Mouse (Mus musculus): Measurements from ENCODE around the gene Fam83e. TPM values are rescaled to one million over a fixed set of nuclear protein-coding genes. Genes with fewer than 3 reads are reported as not detected.

Gene Fam83e
- polyA plus RNA-seq, 1 experiment from 2014 or later, result 1.4 TPM

DNA sequence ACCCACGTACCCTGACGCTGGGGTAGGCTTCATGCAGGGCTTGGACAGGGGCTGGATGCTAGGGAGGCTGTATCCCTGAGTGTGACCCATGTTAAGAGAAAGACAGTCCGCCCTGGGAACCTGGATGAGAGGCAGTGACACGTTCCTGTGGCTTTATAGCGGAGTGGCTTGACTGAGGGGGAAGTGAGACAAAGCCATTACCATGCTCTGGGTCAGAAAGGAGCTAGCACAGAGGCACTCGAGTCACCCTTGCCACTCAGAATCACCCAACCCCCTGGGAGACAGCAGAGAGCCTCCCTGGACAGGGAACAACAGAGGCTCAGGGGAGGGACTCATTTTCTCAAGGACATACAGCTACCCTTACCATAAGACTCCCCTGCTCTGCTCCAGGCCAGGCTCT is 31.9 kb upstream of the Fam83e start:
- WGBS, result 56% methylated on average over 6 of the region's 6 CpGs

GRCm38 (mm10) chr7:45689800-45690199 is 31.2 kb upstream of the Fam83e start:
- no peak overlapping the region for H3K9ac ChIP-seq
- ATAC-seq (ENCODE audit: insufficient number of reproducible peaks, insufficient read depth, low FRiP score, low TSS enrichment, low read depth), result no peak
- no peaks in the 10 kb centered on the region for H3K27me3 ChIP-seq
- no peaks in the 10 kb centered on the region for H3K36me3 ChIP-seq
- peaks cover 32% of the 10 kb centered on the region for H3K4me1 ChIP-seq
- no peaks in the 10 kb centered on the region for H3K9me3 ChIP-seq
- no peak overlapping the region for H3K4me3 ChIP-seq
- 76% methylated on average over 11 of the region's 11 CpGs for WGBS
- no peak overlapping the region for H3K27ac ChIP-seq
- no peak overlapping the region for H3K4me2 ChIP-seq

More for the DNA sequence above, 31.9 kb upstream of the Fam83e start:
- no peaks in the 10 kb centered on the region for H3K9me3 ChIP-seq
- no peaks in the 10 kb centered on the region for H3K36me3 ChIP-seq
- H3K4me1 ChIP-seq, result peaks cover 32% of the 10 kb centered on the region
- no peak overlapping the region for H3K9ac ChIP-seq
- no peak overlapping the region for H3K27ac ChIP-seq
- no peak for ATAC-seq (ENCODE audit: insufficient number of reproducible peaks, insufficient read depth, low FRiP score, low TSS enrichment, low read depth)
- H3K27me3 ChIP-seq, result no peaks in the 10 kb centered on the region
- H3K4me2 ChIP-seq, result no peak overlapping the region
- no peak overlapping the region for H3K4me3 ChIP-seq

DNA sequence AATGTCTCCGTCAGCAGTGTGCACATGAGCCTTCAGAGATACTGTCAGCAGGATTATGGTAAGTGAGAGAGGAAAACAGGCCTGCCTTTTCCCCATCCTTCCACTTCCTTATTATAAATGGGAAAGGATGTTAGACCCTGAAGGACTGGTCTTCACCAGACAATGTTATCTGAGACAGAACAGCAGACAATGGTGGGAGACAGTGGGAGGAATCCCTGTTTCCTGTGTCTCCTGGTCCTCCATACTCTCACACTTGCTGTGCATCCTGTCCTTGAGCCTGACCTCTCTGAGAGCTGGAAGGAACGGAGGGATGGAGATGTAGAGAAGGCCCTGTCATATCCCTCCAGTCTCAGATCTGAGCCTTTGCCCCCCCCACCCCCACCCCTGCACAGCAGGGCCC is 28.6 kb upstream of the Fam83e start:
- peaks cover 17% of the 10 kb centered on the region for H3K4me1 ChIP-seq
- H3K4me3 ChIP-seq, result no peak overlapping the region
- H3K9ac ChIP-seq, result no peak overlapping the region
- no peak for ATAC-seq (ENCODE audit: insufficient number of reproducible peaks, insufficient read depth, low FRiP score, low TSS enrichment, low read depth)
- H3K4me2 ChIP-seq, result no peak overlapping the region
- no peaks in the 10 kb centered on the region for H3K36me3 ChIP-seq
- no peaks in the 10 kb centered on the region for H3K9me3 ChIP-seq
- WGBS, result 74% methylated on average over 2 of the region's 2 CpGs
- no peaks in the 10 kb centered on the region for H3K27me3 ChIP-seq
- no peak overlapping the region for H3K27ac ChIP-seq

DNA sequence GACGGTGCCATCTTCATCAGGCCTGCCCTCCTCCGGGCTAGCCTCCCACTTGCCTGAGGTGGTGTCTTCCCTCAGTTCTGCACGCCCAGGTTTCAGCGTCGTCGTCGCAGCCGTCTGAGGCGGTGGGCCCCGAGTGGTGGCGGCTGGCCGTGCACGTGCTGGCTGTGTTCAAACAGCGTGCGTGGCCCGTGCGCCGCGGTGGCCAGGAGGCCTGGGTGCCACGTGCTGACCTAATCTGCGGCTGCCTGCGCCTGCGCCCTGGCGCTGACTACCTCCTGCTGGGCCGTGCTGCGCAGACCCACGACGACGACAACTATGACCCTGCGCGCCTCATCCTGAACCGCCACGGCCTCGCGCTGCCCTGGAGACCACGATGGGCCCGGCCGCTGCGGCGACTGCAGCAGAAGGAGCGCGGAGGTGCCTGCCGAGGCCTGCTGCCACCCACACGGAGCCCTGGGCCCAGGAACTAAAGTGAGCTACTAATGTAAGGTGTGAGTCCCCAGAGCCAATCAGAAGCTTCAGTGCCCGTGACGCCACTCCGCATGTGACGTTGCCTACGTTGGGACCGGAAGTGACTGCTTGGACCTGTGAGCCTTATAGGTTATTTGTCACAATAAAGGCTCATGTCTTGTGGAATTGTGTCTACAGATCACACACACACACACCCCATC is 27.0 kb upstream of the Fam83e start, which contains the start of gene Sec1:
Sec1 (minus strand) TSS at position 482 of the 671 bp plus-strand sequence.
- no peak within 1 kb of the TSS for H3K4me2 ChIP-seq
- 88% methylated on average over 50 of the region's 50 CpGs for WGBS
- H3K36me3 ChIP-seq, result no peaks in the 10 kb centered on the region
- H3K9me3 ChIP-seq, result no peaks in the 10 kb centered on the region
- ATAC-seq (ENCODE audit: insufficient number of reproducible peaks, insufficient read depth, low FRiP score, low TSS enrichment, low read depth), result peak; percentile 12; the same call in 1 of the 2 replicates
- peaks cover 12% of the 10 kb centered on the region for H3K27me3 ChIP-seq
- 0 out of 2 replicates have a peak within 1 kb of the TSS, but pooled peaks have one; percentile 36 for H3K9ac ChIP-seq
- H3K27ac ChIP-seq, result peak within 1 kb of the TSS; percentile 75
- H3K4me3 ChIP-seq, result no peak within 1 kb of the TSS
- H3K4me1 ChIP-seq, result peaks cover 17% of the 10 kb centered on the region

DNA sequence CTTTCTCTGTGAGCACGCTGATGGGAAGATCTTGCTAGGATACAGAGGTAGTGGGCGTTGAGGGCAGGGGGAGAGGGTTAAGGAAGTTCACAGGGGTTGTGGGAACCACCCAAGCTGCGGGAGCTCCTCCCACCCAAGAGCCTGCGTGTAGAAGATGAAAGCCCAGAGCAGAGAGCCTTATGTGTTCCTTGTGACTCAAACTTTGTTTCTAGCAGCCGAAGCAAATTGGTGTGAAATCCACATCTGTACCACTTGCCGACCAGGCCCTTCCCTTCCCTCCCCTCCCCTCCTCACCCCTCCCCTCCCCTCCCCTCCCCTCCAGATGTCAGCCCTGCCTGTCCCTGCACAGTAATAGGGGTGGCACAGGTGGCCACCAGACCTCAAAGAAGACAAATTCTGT is 25.9 kb upstream of the Fam83e start:
- no peak overlapping the region for H3K4me3 ChIP-seq
- H3K9me3 ChIP-seq, result no peaks in the 10 kb centered on the region
- peak overlapping the region; percentile 75 for H3K27ac ChIP-seq
- peaks cover 26% of the 10 kb centered on the region for H3K4me1 ChIP-seq
- H3K27me3 ChIP-seq, result peaks cover 22% of the 10 kb centered on the region
- no peaks in the 10 kb centered on the region for H3K36me3 ChIP-seq
- ATAC-seq (ENCODE audit: insufficient number of reproducible peaks, insufficient read depth, low FRiP score, low TSS enrichment, low read depth), result peak; percentile 18; the same call in 1 of the 2 replicates
- no peak overlapping the region for H3K9ac ChIP-seq
- WGBS, result 6% methylated on average over 6 of the region's 6 CpGs
- no peak overlapping the region for H3K4me2 ChIP-seq

DNA sequence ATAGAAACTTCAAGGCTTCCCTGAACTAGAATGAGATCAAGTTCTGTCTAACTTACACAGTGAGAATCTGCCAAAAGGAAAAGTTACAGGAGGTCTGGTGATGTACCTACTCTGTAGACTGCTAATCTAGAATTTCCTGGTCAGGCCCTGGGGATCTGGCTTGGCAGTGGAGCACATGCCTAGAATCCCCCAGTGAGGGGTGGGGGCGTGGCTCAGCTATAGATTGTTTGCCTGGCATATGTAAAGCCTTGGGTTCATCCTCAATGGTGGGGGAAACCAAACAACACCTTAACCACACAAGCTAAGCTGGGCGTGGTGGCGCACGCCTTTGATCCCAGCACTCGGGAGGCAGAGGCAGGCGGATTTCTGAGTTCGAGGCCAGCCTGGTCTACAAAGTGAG is 23.1 kb upstream of the Fam83e start:
- Histone ChIP-seq H3K9me3 (no peaks in the 10 kb centered on the region), H3K27me3 (peaks cover 28% of the 10 kb centered on the region), H3K4me2 (no peak overlapping the region), H3K36me3 (no peaks in the 10 kb centered on the region), H3K27ac (no peak overlapping the region), H3K9ac (no peak overlapping the region), H3K4me3 (no peak overlapping the region), H3K4me1 (peaks cover 42% of the 10 kb centered on the region)
- WGBS, result 83% methylated on average over 7 of the region's 7 CpGs
- ATAC-seq (ENCODE audit: insufficient number of reproducible peaks, insufficient read depth, low FRiP score, low TSS enrichment, low read depth), result no peak

GRCm38 (mm10) chr7:45699523-45700141 is 21.4 kb upstream of the Fam83e start, which contains the start of gene Car11:
Gene Car11 (plus strand): TSS chr7:45699843.
- ATAC-seq (ENCODE audit: insufficient number of reproducible peaks, insufficient read depth, low FRiP score, low TSS enrichment, low read depth), result no peak
- H3K4me2 ChIP-seq, result peak within 1 kb of the TSS; percentile 92
- no peaks in the 10 kb centered on the region for H3K36me3 ChIP-seq
- H3K9ac ChIP-seq, result peak within 1 kb of the TSS; percentile 75
- H3K9me3 ChIP-seq, result no peaks in the 10 kb centered on the region
- peak within 1 kb of the TSS; percentile 51 for H3K4me3 ChIP-seq
- H3K27ac ChIP-seq, result no peak within 1 kb of the TSS
- H3K4me1 ChIP-seq, result peaks cover 45% of the 10 kb centered on the region
- peaks cover 28% of the 10 kb centered on the region for H3K27me3 ChIP-seq
- 2% methylated on average over 36 of the region's 36 CpGs for WGBS

- no peaks in the 10 kb centered on the region for H3K9me3 ChIP-seq
- no peak; the same call in 1 of the 2 replicates for ATAC-seq (ENCODE audit: insufficient number of reproducible peaks, insufficient read depth, low FRiP score, low TSS enrichment, low read depth)
- H3K4me1 ChIP-seq, result peaks cover 42% of the 10 kb centered on the region
- H3K4me2 ChIP-seq, result peak overlapping the region; percentile 92
- peaks cover 28% of the 10 kb centered on the region for H3K27me3 ChIP-seq
- peak overlapping the region; percentile 51 for H3K4me3 ChIP-seq
- peak overlapping the region; percentile 71; the same call in 1 of the 2 replicates for H3K27ac ChIP-seq
- WGBS, result under 1% methylated on average over 20 of the region's 20 CpGs
- peak overlapping the region; percentile 75 for H3K9ac ChIP-seq
- no peaks in the 10 kb centered on the region for H3K36me3 ChIP-seq
Observed at GRCm38 (mm10) chr7:45700301-45701015, 20.6 kb upstream of the Fam83e start.

DNA sequence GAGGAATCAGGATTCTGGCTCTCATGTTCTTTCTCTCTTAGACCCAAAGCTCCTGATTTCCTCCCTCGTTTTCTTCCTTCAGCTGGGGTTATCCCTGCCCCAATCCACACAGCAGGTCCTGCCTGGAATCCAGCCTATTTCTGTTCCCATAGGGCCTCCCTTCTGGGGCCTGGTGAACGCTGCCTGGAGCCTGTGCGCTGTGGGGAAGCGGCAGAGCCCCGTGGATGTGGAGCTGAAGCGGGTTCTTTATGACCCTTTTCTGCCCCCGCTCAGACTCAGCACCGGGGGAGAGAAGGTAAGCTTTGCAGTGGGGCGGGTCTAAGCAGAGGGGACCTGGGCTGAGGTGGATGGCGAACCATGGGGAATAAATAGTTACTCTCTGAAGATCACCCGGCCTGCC is 19.9 kb upstream of the Fam83e start:
- peak overlapping the region; percentile 65 for H3K9ac ChIP-seq
- WGBS, result 29% methylated on average over 11 of the region's 11 CpGs
- peak overlapping the region; percentile 71 for H3K27ac ChIP-seq
- no peaks in the 10 kb centered on the region for H3K9me3 ChIP-seq
- peak overlapping the region; percentile 92 for H3K4me2 ChIP-seq
- peaks cover 28% of the 10 kb centered on the region for H3K27me3 ChIP-seq
- H3K4me1 ChIP-seq, result peaks cover 46% of the 10 kb centered on the region
- H3K4me3 ChIP-seq, result peak overlapping the region; percentile 51
- ATAC-seq (ENCODE audit: insufficient number of reproducible peaks, insufficient read depth, low FRiP score, low TSS enrichment, low read depth), result no peak
- H3K36me3 ChIP-seq, result no peaks in the 10 kb centered on the region

GRCm38 (mm10) chr7:45701607-45702006 is 19.4 kb upstream of the Fam83e start:
- peaks cover 51% of the 10 kb centered on the region for H3K4me1 ChIP-seq
- no peak overlapping the region for H3K27ac ChIP-seq
- no peak overlapping the region; the same call in 1 of the 2 replicates for H3K4me2 ChIP-seq
- 0 out of 2 replicates have a peak overlapping the region, but pooled peaks have one; percentile 27 for H3K9ac ChIP-seq
- H3K9me3 ChIP-seq, result no peaks in the 10 kb centered on the region
- ATAC-seq (ENCODE audit: insufficient number of reproducible peaks, insufficient read depth, low FRiP score, low TSS enrichment, low read depth), result no peak
- peak overlapping the region; percentile 51 for H3K4me3 ChIP-seq
- 83% methylated on average over 11 of the region's 11 CpGs for WGBS
- peaks cover 28% of the 10 kb centered on the region for H3K27me3 ChIP-seq
- H3K36me3 ChIP-seq, result no peaks in the 10 kb centered on the region

- H3K4me2 ChIP-seq, result no peak overlapping the region
- H3K9ac ChIP-seq, result no peak overlapping the region
- H3K27ac ChIP-seq, result no peak overlapping the region
- peaks cover 28% of the 10 kb centered on the region for H3K27me3 ChIP-seq
- WGBS, result 97% methylated on average over 11 of the region's 11 CpGs
- no peak for ATAC-seq (ENCODE audit: insufficient number of reproducible peaks, insufficient read depth, low FRiP score, low TSS enrichment, low read depth)
- no peak overlapping the region for H3K4me3 ChIP-seq
- H3K9me3 ChIP-seq, result no peaks in the 10 kb centered on the region
- no peaks in the 10 kb centered on the region for H3K36me3 ChIP-seq
- H3K4me1 ChIP-seq, result peaks cover 56% of the 10 kb centered on the region
Observed at GRCm38 (mm10) chr7:45702316-45702715, 18.7 kb upstream of the Fam83e start.
